Mouse (Mus musculus): ENCODE results near the gene C1qa.

Gene C1qa

DNA sequence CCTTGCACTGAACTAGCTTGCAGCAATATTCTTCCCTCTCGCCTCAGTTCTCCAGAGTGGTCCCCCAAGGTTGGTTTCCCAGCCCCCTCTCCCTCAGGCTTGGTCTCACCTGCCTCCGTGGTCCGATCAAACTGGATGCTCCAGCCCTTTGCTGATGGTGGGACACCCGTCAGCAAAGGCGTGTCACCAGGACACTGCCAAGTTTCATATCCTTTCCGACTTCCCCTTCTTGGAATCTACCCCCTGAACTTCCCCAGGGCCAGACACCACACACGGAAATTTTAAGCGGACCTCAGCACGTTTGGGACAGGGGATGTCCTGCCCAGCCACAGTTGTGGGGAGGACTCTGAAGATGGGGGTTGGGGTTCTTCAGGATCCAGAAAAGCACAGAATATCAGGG is at the start of gene C1qa:
C1qa (minus strand) TSS at position 167 of the 400 bp plus-strand sequence.
- no peak for DNase-seq (ENCODE audit: low read depth)

DNA sequence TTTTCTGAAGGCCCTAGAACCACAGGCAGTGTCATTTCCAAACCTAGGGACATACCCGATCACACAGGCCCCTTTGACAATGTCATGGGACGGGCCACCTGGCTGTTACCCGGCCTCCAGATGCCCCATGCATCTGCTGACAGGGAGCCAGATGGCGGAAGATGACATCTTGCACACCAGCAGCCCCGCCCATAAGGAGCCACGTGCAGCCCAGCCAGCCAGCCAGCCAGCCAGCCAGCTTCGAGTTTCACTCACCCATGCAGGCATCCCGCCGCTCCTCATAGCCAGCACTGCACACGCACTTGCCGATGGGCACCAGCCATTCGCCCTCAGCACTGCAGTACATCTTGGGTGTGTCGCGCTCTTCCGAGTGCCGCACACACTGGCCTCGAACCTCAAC is 46.8 kb upstream of the C1qa start:
- no peak for DNase-seq (ENCODE audit: low read depth)

DNA sequence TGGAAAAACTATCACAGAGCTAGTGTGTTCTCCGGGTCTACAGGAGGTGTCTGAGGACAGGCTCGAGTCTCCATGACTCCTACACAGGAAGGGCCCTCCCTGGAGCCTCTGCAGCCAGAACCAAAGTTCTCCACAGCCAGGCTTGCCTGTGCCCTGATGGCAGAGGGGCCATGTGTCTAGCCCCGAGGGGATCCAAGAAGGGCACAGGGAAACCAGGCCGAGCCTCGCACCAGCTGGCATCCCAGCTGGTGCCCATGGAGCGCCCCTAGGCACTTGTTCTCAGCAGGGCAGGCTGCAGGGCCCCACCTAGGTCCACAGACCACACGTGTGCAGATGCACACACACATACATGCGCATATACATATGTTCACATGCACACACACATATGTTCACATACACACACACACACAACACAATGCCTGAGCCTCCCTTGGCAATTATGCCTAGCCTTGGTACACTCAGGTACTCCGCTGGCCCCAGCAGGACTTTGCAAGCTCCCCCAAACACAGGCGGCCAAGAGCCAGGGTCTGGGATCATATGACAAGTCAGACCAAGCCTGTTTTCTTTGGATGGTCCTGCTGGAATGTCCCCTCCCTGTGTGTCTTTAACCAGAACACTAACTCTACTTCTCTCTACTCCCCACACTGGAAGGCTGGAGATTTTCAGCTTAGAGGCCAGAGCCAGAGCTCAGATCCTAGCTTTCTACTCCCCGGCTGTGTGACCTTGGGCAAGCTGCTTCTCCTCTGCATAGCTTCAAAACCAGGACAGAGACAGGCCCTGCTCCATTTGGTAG is 46.2 kb upstream of the C1qa start:
- no peak for DNase-seq (ENCODE audit: low read depth)

DNA sequence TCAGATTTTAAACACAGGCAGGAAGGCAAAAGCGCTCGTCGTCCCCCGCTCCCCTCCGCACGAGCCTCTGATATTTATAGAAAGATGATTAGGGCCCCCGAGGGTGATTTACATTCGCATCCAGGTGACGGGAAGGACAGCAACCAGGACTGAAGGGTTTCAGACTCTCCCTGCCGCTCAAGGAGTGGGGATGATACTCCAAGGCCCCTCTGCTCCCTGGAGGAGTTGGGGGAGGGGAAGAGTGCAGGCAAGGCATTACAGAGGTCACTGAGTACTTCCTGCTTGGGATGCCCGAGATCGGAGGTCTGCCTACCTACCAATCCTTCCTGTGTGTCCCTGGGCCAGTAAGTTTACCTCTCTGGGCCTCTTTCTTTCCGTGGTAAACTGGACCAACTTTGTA is 44.6 kb upstream of the C1qa start:
- DNase-seq (ENCODE audit: low read depth) = no peak

DNA sequence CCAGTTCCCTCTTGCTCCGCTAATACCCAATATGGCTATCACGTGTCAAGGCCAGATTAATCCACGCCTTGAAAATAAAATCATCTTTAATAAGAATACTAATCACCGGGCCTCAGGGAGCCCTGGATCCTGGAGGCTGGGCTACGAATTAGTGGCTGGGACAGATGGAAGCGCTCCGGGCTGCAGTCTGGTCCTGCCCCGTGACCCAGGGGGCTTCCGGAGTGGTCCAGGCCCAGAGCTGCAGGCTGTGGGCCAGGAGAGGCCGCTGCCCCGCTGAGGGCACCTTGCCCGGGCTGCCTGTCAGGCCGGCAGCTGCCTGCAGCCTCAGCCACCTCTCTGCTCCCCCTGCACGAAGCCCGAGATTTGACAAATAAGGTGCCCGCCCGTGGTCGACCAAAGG is 44.2 kb upstream of the C1qa start:
- no peak for DNase-seq (ENCODE audit: low read depth)

DNA sequence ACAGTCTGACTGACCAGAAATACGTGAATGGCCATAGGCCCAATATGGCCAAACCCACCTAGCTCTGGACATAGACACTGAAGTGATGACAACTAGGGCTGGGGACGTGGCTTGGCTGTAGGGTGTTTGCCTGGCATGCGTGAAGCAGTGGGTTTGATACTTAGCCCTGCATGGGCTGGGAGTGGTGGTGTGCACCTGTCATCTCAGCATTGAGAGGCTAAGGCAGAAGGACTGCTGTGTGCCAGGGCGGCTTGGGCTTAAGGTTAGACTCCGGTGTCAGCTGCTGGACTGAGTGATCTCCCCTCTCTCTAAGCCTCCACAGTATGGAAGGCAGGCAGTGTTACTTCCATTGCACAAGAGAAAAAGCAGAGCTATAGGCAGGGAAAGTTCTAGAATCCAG is 39.3 kb upstream of the C1qa start:
- no peak for DNase-seq (ENCODE audit: low read depth)

DNA sequence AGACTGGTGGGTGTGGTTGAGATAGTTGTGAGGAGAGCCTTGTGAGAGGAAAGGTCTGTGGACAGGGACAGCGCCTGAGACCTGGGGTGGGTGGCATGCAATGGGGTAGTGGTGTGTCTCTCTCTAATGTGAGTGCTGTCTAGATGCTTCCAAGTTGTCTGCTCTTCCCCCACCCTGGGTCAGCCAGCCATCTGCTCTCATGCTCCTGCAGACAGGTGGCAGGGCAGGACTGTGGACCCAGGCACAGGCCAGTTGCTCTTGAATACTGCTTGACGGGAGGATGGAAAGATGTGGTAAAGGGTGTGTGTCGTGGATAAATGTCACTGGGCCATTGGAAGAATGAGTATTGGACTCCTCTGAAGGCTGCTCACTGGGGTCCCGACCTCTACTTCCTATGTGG is 38.7 kb upstream of the C1qa start:
- no peak for DNase-seq (ENCODE audit: low read depth)

DNA sequence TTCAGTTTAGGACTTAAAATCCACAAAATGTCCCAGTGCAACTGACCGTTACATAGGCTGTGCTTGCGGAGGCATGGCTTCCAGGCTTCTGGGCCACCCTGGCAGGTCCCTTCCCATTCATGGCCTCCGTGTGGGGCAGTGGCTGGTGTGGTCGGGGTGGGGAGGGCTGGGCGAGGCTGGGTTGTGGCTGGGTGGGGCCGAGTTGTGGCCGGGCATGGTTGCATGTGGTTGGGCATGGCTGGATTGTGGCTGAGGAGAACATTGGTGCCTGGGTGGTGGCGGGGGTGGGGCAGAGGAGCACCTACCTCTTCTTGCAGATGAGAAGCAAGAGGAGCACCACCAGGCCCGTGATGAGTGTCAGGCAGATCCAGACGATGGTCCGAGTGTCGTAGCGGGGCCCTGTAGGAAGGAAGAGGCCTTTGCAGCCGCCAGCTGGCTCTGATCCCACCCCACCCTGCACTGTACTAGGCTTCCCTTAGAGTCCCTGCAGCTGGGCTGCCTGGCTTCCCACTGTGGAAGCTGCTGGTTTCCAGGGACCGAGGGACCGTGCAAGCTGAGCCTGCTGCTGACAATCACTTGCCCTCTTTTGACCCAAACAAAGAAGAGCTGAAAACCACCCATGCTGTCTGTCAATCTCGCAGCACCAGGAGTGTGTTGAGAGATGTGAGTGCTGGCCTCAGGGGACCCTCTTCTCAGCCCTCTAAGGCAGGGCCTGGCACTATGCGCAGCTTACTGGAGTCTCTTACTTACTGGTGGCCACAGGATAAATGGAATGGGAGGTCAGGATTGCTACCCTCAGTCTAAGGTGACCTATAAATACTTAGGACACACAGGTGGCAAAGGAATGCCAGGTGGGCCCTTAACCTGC is 36.4 kb upstream of the C1qa start:
- DNase-seq (ENCODE audit: low read depth) = peak; percentile 16

DNA sequence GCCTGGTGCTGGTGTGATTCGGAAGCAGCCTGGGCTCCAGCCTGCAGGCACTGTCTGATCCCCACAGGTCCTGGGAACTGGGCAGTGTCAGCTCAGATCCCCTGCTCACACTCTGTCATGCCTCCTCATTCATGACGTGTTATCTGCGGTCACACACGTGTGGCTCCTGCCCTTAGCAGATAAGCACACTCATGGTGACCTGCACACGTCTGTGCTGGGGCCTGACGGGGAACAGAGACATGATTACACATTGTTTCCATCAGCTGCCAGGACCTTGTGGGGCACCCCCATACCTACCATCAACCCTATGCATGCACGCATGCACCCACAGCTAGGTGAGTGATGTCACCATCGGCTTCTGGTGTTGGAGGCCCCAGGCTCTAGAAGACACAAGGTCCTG is 31.9 kb upstream of the C1qa start:
- peak; percentile 92 for DNase-seq (ENCODE audit: low read depth)

DNA sequence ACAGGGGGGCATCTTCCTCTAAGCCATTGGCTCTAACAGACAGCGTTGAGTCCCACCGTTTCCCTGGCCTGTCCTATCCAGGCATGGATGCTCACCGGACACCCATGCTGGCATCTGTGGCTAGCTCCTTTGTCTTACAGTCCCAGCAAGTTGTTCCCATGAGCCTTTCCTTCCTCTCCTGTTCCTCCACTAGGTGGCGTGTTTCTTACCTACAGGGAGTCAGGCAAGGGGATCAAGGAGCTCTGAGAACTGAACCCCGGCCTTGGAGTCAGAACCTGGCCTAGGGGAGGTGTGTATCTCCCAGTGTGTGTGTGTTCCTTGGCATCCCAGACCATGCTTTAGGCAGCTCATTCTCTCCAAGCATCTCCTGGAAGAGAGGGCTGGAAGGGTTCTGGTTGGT is 30.3 kb upstream of the C1qa start:
- peak; percentile 63 for DNase-seq (ENCODE audit: low read depth)

DNA sequence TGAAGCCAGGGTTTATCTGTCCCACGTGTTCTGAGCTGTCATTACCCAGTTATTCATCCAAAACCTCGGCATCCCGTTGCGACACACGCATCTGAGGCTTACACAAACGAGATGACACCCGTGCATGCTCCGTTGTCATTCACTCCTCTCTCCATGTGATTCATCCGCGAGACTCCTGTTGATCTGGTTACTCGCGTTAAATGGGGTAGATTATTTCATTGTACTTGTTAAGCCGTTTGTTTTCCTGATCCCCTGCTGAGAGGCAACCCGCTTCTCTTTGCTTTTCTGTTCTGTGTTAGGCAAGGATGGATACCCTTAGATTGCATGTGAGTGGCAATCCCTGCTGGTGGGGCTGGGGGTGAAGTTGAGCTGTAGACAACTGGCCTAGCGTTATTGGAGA is 27.2 kb upstream of the C1qa start:
- no peak for DNase-seq (ENCODE audit: low read depth)

DNA sequence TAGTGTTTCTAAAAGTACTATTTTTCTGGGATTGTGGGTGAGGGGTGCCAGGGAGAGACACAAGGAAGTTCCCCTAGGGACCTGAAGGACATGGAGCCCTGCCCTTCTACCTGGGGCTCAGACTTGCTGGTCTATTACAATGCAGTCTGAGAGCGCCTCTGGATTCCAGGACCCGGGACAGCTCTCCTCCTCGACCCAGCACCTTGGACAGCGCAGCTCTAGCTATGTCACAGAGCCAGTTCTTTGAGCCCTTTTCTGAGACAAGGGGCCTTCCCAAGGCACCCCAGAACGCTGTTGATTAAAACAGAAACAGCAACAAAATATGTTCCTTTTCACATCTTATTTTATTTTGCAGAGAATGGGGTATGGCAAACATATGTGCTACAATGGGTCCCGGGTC is 25.9 kb upstream of the C1qa start:
- DNase-seq (ENCODE audit: low read depth) = peak; percentile 52

DNA sequence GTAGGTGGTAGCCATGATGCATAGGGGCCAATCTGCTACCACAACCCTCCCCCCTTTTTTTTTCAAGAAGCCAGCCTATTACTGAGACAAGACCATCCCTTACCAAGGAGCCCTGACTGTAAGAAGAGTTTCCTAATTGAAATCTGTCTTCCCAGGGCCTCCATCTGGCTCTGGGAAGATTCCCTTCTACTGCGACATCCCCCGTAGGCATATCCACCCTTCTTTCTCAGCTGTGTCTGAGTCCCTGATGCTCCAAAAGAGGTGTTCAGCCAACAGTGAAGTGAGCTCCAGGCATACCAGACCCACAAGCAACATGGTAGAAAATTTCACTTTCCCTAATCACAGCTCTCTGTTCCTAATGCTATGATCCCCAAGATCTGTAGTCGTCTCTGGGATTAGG is 20.9 kb upstream of the C1qa start:
- no peak for DNase-seq (ENCODE audit: low read depth)

DNA sequence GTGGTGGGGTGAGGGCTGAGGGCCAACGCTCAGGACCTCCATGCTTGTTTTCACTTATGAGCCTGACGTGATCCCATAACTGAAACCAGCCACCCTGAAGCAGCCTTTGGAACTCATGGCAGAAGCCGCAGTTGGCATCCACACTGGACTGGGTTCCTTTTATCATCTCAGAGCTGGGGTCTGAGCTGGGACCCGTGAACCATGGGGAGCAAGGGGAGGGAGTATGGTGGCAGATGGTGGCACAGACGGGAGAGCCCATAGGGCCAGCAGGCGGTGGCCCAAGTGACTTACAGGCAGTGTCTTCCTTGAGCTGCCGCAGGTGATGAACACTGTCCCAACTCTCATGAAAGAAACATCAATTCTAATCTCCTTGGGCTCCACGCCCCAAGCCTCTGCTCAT is 20.2 kb upstream of the C1qa start:
- no peak for DNase-seq (ENCODE audit: low read depth)

DNA sequence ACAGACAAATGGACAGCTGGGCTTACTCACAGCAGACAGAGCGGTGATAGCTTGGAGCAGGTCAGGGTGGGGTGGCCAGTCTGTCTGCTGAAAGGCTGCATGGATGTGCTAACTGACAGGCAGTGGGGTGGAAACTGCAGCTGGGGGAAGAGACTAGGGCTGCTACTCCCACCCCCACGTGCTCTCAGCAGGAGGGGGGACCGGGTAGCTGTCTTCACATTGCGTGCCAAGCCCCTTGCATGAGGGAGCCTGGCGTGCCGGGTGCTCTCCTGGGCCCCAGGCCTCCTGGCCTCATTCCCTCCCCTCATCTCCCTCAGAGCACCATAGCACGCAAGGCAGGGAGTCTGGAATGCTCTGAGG is 18.5 kb upstream of the C1qa start:
- no peak for DNase-seq (ENCODE audit: low read depth)

DNA sequence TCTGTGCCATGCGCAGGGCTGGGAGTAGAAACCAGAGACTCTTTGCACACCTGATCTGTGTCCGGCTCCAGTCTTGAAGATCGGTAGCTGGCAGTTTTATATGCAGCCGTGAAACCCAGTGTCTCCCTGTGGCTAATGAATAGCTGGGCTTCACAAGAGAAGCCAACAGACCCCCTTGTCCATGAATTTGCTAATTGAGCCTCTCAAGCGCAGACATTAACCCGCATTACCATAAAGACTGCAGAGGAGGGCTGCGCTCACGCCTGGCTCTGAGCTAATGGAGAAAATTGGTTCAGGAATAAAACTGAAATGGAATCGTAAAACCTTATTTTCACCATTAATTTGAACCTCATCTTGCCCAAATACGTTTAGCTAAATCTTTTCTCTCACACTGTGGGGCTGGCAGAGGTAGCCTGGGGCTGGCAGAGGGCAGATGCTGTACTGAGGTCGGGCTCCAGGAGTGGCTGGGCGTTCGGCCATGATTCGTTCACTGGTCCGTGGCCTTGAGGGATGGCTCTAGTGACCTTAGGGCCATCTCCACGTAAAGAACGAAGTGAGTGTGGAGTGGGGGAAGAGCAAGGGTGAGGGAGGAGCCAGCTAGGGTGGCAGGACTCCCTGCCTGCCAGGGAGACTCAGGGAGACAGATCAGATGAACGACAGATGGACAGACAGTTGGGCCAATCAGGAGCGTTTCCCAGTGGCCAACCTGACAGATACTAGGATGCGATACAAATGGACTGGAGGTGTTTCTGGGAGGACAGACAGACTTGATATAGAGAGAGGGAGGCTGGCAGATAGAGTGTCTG is 18.0 kb upstream of the C1qa start:
- DNase-seq (ENCODE audit: low read depth) = no peak

DNA sequence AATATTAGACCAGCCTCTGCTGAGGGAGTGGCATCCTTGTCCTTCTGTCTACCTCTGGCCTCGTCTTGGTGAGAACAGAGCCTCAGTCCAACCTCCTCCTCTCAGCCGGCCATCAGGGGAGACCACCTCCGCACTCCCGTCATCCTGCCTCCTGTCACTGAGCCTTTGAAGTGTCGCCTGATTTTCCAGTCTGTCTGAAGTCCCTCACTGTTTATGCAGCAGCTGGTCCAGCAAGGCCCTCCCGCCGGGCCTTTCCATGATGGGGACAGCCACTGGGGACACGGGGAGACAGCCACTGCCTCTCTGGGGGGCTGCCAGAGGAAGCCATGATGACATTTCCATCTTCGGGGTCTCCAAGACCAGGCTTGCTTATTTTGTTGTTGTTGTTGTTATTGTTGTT is 14.2 kb upstream of the C1qa start:
- DNase-seq (ENCODE audit: low read depth) = no peak

DNA sequence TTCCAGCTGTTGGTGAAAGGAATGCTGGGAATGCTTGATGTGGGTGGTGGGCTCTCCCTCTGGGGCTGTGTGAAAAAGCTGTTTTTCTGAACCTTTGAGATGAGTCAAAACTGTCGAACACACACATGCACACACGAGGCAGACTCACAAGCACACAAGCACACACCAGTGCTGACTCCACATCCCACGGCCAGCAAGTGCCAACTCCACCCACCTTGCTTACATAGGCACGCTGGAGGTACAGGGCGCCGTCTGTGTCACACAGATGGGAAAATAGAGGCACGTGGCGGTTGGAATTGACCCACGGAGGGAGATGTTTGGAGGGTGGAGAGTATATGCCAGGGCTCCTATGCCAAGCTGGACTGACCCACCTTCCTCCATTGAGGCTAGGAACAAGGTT is 13.2 kb upstream of the C1qa start:
- DNase-seq (ENCODE audit: low read depth) = no peak

DNA sequence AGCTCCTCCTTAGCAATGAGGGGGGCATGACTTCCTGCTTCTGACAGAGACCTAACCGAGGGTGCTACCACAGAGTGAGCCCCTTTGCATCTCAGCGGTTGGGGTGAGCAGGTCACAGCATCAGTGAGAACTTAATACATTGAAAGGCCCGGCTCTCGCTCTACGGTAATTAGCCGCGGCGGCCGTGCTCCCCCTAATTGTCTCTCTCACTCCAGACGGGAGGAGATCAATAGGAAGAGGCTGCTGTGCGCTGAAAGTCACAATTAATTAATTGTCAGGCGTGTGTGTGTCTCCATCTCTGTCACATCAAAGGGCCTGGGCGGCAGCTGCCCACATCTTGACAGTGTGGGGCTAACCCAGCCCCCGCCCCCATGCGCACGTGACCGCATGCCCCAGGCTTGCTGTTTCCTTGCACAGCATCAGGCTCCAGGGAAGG is 12.6 kb upstream of the C1qa start:
- no peak for DNase-seq (ENCODE audit: low read depth)

DNA sequence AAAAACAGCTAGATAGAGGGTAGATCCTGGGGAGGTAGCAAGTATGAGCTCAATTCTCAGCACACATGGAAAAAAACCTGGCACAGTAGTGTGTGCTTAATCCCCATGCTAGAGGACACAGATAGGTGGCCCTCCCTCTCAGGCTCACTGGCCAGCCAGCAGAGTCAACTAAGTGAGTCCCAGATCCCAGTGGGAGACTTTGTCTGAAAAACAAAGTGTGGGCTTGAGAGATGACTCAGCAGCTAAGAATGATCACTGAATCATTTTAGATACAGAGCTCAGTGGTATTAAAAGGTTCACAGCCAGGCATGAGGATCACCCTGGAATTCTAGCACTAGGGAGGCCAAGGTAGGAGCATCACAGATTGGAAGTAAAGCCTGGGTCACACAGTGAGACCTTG is 9.2 kb upstream of the C1qa start:
- no peak for DNase-seq (ENCODE audit: low read depth)

DNA sequence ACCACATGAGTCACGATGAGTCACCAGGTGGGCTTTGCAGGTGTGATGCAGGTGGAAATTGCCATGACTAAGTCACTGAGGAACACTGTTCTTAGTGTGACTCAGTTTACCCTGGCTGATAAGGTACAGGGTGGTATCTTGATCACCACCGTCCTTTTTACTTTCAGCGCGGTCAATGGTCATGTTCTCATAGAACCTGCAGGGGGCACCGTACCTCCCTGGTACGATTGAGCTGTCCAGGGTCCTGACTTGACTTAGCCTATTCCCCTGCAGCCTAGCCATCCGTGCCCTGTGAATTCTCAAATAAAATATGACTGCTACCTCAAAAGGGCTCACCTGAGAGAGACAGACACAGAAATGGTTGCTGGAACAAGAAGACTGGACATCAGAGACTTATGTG is 8.4 kb upstream of the C1qa start:
- DNase-seq (ENCODE audit: low read depth) = peak; percentile 56

DNA sequence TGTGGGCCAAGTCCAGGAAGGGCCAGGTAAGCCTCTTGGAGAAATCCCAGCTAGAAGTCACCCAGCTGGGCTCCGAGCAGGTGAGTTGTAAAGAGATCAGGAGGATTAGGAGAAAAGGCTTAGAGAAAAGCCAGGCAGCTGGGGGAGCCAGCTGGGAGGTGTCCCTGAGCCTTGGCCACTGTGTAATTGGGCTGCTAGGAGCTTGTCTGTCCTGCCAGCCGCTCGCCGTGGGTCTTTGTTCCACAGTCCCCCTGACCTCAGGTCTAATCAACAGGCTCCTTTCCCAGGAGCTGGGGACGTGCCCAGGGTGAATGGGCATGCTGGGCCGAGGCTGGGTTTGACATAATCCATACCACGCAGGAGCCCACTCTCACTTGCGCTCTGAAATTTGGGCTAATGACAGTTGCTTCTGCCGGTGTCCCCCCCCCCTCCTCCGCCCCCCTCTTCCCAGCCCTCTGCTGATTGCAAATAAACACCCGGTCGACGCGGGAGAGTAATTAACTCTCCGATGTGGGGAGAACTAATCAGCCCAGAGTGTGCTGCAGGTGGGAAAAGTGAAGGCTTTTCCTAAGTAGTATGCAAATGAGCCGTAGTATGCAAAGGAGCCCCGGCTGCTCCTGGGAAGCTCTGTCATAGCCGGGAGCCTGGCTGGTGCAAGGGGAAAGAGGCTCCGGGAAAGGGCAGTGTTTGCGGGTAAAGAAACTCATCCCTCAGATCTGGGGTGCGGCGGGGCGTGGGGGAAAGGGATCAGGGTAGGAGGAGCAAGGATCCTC is 6.3 kb upstream of the C1qa start:
- no peak for DNase-seq (ENCODE audit: low read depth)
